Mouse (Mus musculus) lung, embryonic 14.5 days (tissue): ENCODE measurements around the gene Aldh3a2. TPM values are rescaled to one million over a fixed set of nuclear protein-coding genes. Genes with fewer than 3 reads are reported as not detected.

Experiments
- ATAC-seq: fragments of 200-750 bp; cut with Nextera tagmentation; 2 replicates; pipeline ENCODE4 v1.8.0; 2017; ENCODE audit warnings: mild to moderate bottlenecking, moderate TSS enrichment, moderate library complexity; ENCODE audit not compliant: insufficient read depth
- DNase-seq: peaks from one replicate; pipeline ENCODE4 v3.0.0-alpha.2; 2015
- H3K27ac ChIP-seq: fragments of 300-500 bp; sonication (generic); 2 replicates; pipeline ENCODE4 v1.5.1; 2014; ENCODE audit warnings: low read depth, mild to moderate bottlenecking, moderate library complexity
- H3K27me3 ChIP-seq: fragments of 300-500 bp; sonication (generic); 2 replicates; pipeline ENCODE4 v1.6.1; 2014; ENCODE audit warnings: low read length, control low read depth; ENCODE audit not compliant: insufficient read depth
- H3K36me3 ChIP-seq: fragments of 300-500 bp; sonication (generic); 2 replicates; pipeline ENCODE4 v1.6.1; 2014; ENCODE audit warnings: control low read depth; ENCODE audit not compliant: insufficient read depth
- H3K4me1 ChIP-seq: fragments of 300-500 bp; sonication (generic); 2 replicates; pipeline ENCODE4 v1.6.1; 2014; ENCODE audit warnings: antibody characterized with exemption, control low read depth; ENCODE audit not compliant: insufficient read depth
- H3K4me2 ChIP-seq: fragments of 300-500 bp; sonication (generic); 2 replicates; pipeline ENCODE4 v1.6.1; 2014; ENCODE audit warnings: mild to moderate bottlenecking
- H3K4me3 ChIP-seq: fragments of 300-500 bp; sonication (generic); 2 replicates; pipeline ENCODE4 v1.5.1; 2014; ENCODE audit warnings: low read depth, low read length
- H3K9ac ChIP-seq: fragments of 300-500 bp; sonication (generic); 2 replicates; pipeline ENCODE4 v1.6.1; 2014
- H3K9me3 ChIP-seq: fragments of 300-500 bp; sonication (generic); 2 replicates; pipeline ENCODE4 v1.6.1; 2016; ENCODE audit warnings: low read depth, low read length, control low read depth
- CTCF ChIP-seq: IDR thresholded peaks from 2 replicates; pipeline ENCODE4 v1.5.1; 2016; ENCODE audit warnings: antibody characterized with exemption, low read depth
- WGBS: fragments of 180-500 bp; shearing (Covaris S2); extraction: QIAGEN DNeasy Blood & Tissue Kit; methylation state at CpG from one replicate; pipeline ENCODE4 v1.1.7; 2014; 5-methylcytosine and 5-hydroxymethylcytosine counted together
- polyA plus RNA-seq: library from polyadenylated mRNA; unstranded; fragments of >200 nt; fragmentation: Nextera tagmentation; extraction: Ambion mirVana; gene quantifications from 2 replicates; pipeline ENCODE4 v1.2.1, GENCODE M21; 2014

Aldh3a2 gene
- polyA plus RNA-seq, 1 experiment from 2014 or later: 37.6 TPM

- Histone ChIP-seq H3K9me3 (no peaks in the 10 kb centered on the region), H3K4me1 (no peaks in the 10 kb centered on the region), H3K4me2 (no peak overlapping the region), H3K27ac (no peak overlapping the region), H3K36me3 (no peaks in the 10 kb centered on the region), H3K27me3 (no peaks in the 10 kb centered on the region), H3K4me3 (no peak overlapping the region), H3K9ac (no peak overlapping the region)
- peak; percentile 43 for TF ChIP-seq CTCF
- DNase-seq (peak; percentile 29), ATAC-seq (no peak)
- WGBS: 52% methylated on average over 9 of the region's 9 CpGs
Measured at GRCm38 (mm10) chr11:61220156-61220881, 46.9 kb downstream of the Aldh3a2 start.

- H3K9ac ChIP-seq: no peak overlapping the region
- H3K4me1 ChIP-seq: no peaks in the 10 kb centered on the region
- WGBS: 75% methylated on average over 3 of the region's 3 CpGs
- no peaks in the 10 kb centered on the region for H3K9me3 ChIP-seq
- no peaks in the 10 kb centered on the region for H3K36me3 ChIP-seq
- H3K27ac ChIP-seq: no peak overlapping the region
- TF ChIP-seq CTCF: no peak
- no peak overlapping the region for H3K4me3 ChIP-seq
- no peak overlapping the region for H3K4me2 ChIP-seq
- no peak for DNase-seq
- no peak for ATAC-seq
- peaks cover 12% of the 10 kb centered on the region; the same call in 1 of the 2 replicates for H3K27me3 ChIP-seq
Measured at GRCm38 (mm10) chr11:61215936-61216335, 51.3 kb downstream of the Aldh3a2 start.

GRCm38 (mm10) chr11:61212102-61212501 is 55.2 kb downstream of the Aldh3a2 start:
- Histone ChIP-seq H3K27ac (no peak overlapping the region), H3K9me3 (no peaks in the 10 kb centered on the region), H3K4me2 (no peak overlapping the region), H3K9ac (no peak overlapping the region), H3K36me3 (no peaks in the 10 kb centered on the region), H3K27me3 (peaks cover 12% of the 10 kb centered on the region; the same call in 1 of the 2 replicates), H3K4me3 (no peak overlapping the region), H3K4me1 (no peaks in the 10 kb centered on the region)
- no peak for ATAC-seq
- TF ChIP-seq CTCF: peak; percentile 34; the same call in 1 of the 2 replicates
- WGBS: 31% methylated on average over 20 of the region's 20 CpGs
- no peak for DNase-seq

- H3K27me3 ChIP-seq: peaks cover 12% of the 10 kb centered on the region; the same call in 1 of the 2 replicates
- no peak overlapping the region for H3K27ac ChIP-seq
- 64% methylated on average over 10 of the region's 10 CpGs for WGBS
- DNase-seq (no peak), ATAC-seq (no peak)
- H3K4me3 ChIP-seq: no peak overlapping the region
- no peaks in the 10 kb centered on the region for H3K36me3 ChIP-seq
- TF ChIP-seq CTCF: no peak
- no peak overlapping the region for H3K9ac ChIP-seq
- H3K9me3 ChIP-seq: no peaks in the 10 kb centered on the region
- no peaks in the 10 kb centered on the region for H3K4me1 ChIP-seq
- H3K4me2 ChIP-seq: no peak overlapping the region
Measured at GRCm38 (mm10) chr11:61208316-61208715, 58.9 kb downstream of the Aldh3a2 start.

GRCm38 (mm10) chr11:61207487-61208246 is 59.6 kb downstream of the Aldh3a2 start, which contains the start of gene Aldh3a1:
Gene Aldh3a1, plus strand, starts transcription at chr11:61207537.
- H3K9me3 ChIP-seq: no peaks in the 10 kb centered on the region
- ATAC-seq: no peak
- H3K27ac ChIP-seq: no peak within 1 kb of the TSS
- H3K4me1 ChIP-seq: no peaks in the 10 kb centered on the region
- no peak within 1 kb of the TSS for H3K9ac ChIP-seq
- peaks cover 9% of the 10 kb centered on the region; the same call in 1 of the 2 replicates for H3K27me3 ChIP-seq
- no peak for TF ChIP-seq CTCF
- no peak within 1 kb of the TSS for H3K4me3 ChIP-seq
- 53% methylated on average over 10 of the region's 10 CpGs for WGBS
- H3K36me3 ChIP-seq: no peaks in the 10 kb centered on the region
- DNase-seq: no peak
- H3K4me2 ChIP-seq: no peak within 1 kb of the TSS

- DNase-seq: no peak
- ATAC-seq: no peak
- no peak overlapping the region for H3K9ac ChIP-seq
- H3K4me3 ChIP-seq: no peak overlapping the region
- H3K4me1 ChIP-seq: no peaks in the 10 kb centered on the region
- no peaks in the 10 kb centered on the region for H3K9me3 ChIP-seq
- no peak for TF ChIP-seq CTCF
- H3K27ac ChIP-seq: no peak overlapping the region
- no peaks in the 10 kb centered on the region for H3K27me3 ChIP-seq
- no peak overlapping the region for H3K4me2 ChIP-seq
- WGBS: 98% methylated on average over 3 of the region's 3 CpGs
- no peaks in the 10 kb centered on the region for H3K36me3 ChIP-seq
Measured at GRCm38 (mm10) chr11:61206136-61206535, 61.1 kb downstream of the Aldh3a2 start.
